Mouse (Mus musculus) liver, adult 2 months (tissue): ENCODE results near the gene Gpn3.
"Not testable (repeated sequence)": the region's sequence is repeated elsewhere in the genome, so short reads cannot be mapped to it uniquely, and the experiment has no call there.

Source experiments
- CTCF ChIP-seq: fragments of 200-500 bp; IDR thresholded peaks from 2 replicates; pipeline ENCODE4 v1.5.1; 2011; ENCODE audit warnings: low read depth, low read length, control low read depth
- POLR2A ChIP-seq: fragments of 200-500 bp; IDR thresholded peaks from 2 replicates; pipeline ENCODE4 v1.6.1; 2011; ENCODE audit warnings: low read length, control low read depth; ENCODE audit not compliant: insufficient read depth; ENCODE audit errors: extremely low read depth

DNA sequence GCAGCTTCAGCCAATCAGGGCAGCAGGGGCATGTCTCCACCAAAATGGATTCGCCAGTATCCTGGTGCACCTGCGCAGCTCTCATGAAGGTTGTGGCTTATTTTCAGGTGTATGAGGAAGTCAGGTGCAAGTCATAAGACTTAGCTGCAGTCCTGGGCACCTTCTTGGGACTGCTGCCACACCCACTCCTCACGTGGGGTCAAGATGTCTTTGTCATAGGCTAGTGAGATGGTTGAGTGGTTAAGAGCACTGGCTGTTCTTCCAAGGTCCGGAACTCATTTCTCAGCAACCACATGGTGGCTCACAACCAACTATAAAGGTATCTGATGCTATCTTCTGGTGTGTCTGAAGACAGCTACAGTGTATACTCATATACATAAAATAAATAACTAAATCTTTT lies 49.0 kb downstream of the Gpn3 start:
- TF ChIP-seq POLR2A, CTCF: not testable (repeated sequence)
